Mouse (Mus musculus) cerebellum, adult 2 months (tissue): ENCODE measurements at regions not wholly inside any gene's neighbourhood (a gene's known extent, or its start where the extent isn't known, plus 50 kb on each side); places are given as distances from the start of the nearest gene placed in this dataset.

Experiments
- DNase-seq, 2 experiments: peaks; one replicate each; pipeline ENCODE4 v3.0.0; 2021
- H3K27ac ChIP-seq: fragments of 200-500 bp; 2 replicates; pipeline ENCODE4 v1.5.1; 2012; ENCODE audit warnings: low read length, control low read depth, inconsistent platforms; ENCODE audit not compliant: insufficient read depth
- H3K27me3 ChIP-seq: fragments of 200-500 bp; 2 replicates; pipeline ENCODE4 v1.6.1; 2012; ENCODE audit warnings: inconsistent platforms, mild to moderate bottlenecking, low read length, moderate library complexity; ENCODE audit not compliant: control insufficient read depth, insufficient read depth
- H3K4me1 ChIP-seq: fragments of 200-500 bp; 2 replicates; pipeline ENCODE4 v1.6.1; 2011; ENCODE audit warnings: low read length; ENCODE audit not compliant: control insufficient read depth, insufficient read depth
- H3K4me3 ChIP-seq: fragments of 200-500 bp; replicated peaks from 2 replicates; pipeline ENCODE3; 2011; ENCODE audit warnings: mild to moderate bottlenecking, low read depth, low read length, control low read depth; ENCODE audit not compliant: insufficient read depth
- CTCF ChIP-seq: fragments of 200-500 bp; IDR thresholded peaks from 2 replicates; pipeline ENCODE4 v1.5.1; 2011; ENCODE audit warnings: low read depth, mild to moderate bottlenecking, control low read depth, low read length, moderate library complexity, borderline replicate concordance; ENCODE audit not compliant: insufficient read depth
- POLR2A ChIP-seq: fragments of 200-500 bp; IDR thresholded peaks from 2 replicates; pipeline ENCODE4 v1.6.1; 2011; ENCODE audit warnings: low read length, control low read depth, borderline replicate concordance; ENCODE audit not compliant: insufficient read depth
- WGBS: fragments of 180-500 bp; shearing (Covaris S2); methylation state at CpG from one replicate; pipeline ENCODE4 v1.1.7; 2018; 5-methylcytosine and 5-hydroxymethylcytosine counted together

DNA sequence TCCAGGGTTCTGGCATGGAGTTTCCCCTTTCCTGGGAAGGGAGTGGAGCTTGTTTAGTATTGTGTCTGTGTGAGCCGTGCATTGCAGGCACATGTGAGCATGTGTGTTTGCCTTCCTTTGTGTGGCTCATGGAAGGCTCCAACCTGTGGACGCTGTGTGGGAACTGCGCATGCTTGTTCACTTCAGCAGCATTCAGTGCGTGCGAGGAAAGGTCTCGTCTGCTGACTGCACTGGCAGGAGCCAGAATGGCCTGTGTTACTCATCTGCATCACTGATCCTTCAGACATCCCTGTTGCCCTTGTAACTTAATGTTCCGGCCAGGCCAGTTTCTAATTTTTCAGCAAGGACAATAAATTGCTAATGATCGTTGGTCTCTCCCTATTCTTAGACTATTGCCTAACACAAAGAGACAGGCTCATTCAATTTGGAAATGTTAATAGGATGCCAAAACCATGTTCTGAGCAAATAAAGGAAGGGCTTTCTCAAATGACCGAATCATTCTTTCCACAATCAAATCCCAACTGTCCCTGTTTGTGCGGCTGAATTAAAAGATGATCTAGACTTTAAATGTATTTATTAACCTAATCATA, 167.9 kb upstream of the Npy start:
- TF ChIP-seq POLR2A = no peak
- Histone ChIP-seq H3K4me3 (no peak overlapping the region), H3K27ac (no peak overlapping the region), H3K27me3 (no peaks in the 10 kb centered on the region; the same call in 1 of the 2 replicates), H3K4me1 (no peaks in the 10 kb centered on the region)
- WGBS = 64% methylated on average over 10 of the region's 10 CpGs
- no peak for DNase-seq

DNA sequence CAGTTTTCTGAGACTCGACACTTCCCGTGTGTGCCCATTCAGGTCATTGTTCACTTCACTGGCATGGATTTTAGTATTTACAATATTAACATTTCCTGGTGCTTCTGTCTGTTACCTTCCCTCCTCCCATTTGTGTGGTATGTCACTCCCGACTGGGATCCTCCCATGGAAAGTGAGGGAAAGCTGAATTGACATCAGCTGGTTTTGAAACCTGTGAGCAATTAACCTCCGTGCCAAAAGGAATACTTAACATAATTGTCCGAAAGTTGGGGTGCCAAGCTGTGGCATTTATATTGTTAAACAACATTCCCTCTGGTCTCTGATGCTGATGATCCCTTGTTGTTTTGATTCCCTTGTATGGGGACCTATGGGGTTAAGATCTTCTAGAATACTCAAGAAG, 167.3 kb upstream of the Npy start:
- Histone ChIP-seq H3K27ac (no peak overlapping the region), H3K4me3 (no peak overlapping the region), H3K4me1 (no peaks in the 10 kb centered on the region), H3K27me3 (no peaks in the 10 kb centered on the region; the same call in 1 of the 2 replicates)
- DNase-seq = no peak
- 43% methylated on average over 5 of the region's 5 CpGs for WGBS
- TF ChIP-seq CTCF (no peak), POLR2A (no peak)

DNA sequence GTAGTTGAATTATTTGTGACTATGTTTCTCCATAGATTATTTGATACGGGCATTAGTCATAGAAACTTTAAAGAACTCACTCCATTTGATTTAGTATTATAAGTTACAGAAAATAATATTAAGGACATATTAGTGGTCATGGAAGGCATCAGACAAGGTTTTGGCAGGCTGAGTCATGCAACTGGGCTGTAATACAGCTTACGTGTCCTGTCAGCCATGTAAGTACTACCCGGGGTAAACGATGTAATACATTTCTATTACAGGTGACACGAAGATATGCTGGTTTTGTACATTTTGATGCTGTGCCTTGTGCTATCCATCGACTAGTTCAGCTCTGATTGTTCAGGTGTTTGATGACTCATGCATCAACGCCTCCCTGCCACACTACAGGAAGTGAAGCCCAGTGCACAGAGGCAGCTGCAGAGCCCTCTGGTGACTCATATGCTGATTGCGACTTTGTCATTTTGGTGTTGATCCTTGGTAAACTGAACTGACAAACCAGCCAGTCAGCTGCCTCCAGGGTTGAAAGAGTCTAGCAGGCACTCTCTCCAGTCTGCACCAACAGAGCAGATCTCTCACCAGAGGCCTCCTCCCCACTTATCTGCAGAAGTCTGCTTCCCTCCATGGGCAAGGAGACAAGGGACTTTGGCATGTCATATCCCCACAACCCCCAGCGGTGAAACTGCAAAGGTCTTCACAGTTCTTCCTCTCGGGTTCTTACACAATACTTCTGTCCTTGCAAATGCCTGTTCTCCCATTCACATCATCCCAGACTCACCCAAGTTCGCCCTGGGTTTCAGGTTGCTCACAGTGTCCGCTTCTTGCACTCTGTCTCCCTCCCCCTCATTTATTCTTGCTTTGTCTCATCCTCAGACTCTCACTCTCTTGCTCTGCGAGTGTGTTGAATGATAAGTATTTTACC, 165.9 kb upstream of the Npy start:
- Histone ChIP-seq H3K27me3 (no peaks in the 10 kb centered on the region; the same call in 1 of the 2 replicates), H3K4me3 (no peak overlapping the region), H3K27ac (no peak overlapping the region), H3K4me1 (no peaks in the 10 kb centered on the region)
- TF ChIP-seq CTCF (no peak), POLR2A (no peak)
- 76% methylated on average over 13 of the region's 13 CpGs for WGBS
- DNase-seq = peak in 1 of 2 experiments; percentile 7

DNA sequence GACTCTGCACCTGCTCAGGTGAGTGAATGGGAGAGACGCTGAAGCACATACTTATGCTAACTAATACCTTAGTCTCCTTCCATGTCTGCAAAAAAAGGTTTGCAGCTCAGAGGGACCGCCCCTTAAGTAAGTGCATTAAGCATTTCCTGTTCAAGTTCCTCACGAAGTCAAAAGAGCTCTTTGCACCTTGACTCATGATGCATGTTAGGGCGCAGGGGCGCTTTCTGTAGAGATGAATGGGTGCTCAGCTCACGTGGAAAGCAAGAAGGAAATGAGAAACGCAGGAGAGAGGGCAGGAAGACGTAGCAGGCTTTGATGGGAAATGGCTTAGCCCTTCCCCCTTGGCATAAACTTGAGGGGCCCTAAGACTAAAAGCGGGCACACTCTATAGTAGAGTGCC, 164.5 kb upstream of the Npy start:
- DNase-seq = no peak
- TF ChIP-seq POLR2A (no peak), CTCF (no peak)
- H3K4me1 ChIP-seq = no peaks in the 10 kb centered on the region
- H3K27ac ChIP-seq = no peak overlapping the region
- no peak overlapping the region for H3K4me3 ChIP-seq
- H3K27me3 ChIP-seq = no peaks in the 10 kb centered on the region
- 85% methylated on average over 9 of the region's 9 CpGs for WGBS

DNA sequence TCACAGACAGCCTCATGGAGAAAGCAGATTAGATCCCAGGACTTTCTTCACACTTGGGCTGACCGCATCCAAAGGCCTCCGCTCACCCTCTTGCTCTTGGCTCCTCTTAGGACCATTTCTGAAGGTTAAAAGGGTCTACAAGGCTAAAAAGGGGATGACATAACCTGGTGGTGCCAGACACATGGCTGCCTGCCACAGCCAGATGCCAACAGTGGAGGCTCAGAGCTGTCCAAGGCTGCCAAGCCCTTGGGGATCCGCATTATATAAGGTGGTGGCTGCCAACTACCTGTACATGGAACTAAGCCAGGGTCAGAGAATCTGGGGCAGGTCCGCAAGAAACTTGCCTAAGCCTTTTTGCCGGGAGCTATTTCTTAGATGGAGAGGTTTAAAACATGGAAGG, 151.5 kb upstream of the Npy start:
- 15% methylated on average over 5 of the region's 5 CpGs for WGBS
- Histone ChIP-seq H3K4me3 (no peak overlapping the region), H3K27me3 (no peaks in the 10 kb centered on the region), H3K4me1 (peaks cover 8% of the 10 kb centered on the region), H3K27ac (no peak overlapping the region)
- TF ChIP-seq POLR2A = no peak
- no peak for TF ChIP-seq CTCF
- peak; percentile 66 to 74 for DNase-seq

DNA sequence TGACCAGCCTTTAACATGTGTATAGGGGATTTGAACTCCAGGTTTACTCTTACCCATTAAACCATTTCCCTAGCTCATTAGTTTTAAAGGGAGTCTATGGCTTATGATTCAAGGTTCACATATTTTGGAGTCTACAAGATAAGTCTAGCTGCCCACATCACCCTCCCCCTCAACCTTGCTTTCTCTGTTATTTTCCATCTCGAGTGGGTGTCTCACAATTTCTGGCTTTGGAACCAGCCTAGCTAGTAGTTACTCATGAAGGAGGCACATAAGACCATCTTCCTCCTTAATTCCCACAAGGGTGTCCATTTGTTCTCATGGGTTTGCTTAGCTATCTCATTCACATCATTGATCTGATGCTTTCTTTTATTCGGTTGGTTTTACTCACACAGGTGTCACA, 150.6 kb upstream of the Npy start:
- TF ChIP-seq CTCF (no peak), POLR2A (no peak)
- H3K4me3 ChIP-seq = no peak overlapping the region
- H3K27ac ChIP-seq = no peak overlapping the region
- H3K4me1 ChIP-seq = peaks cover 8% of the 10 kb centered on the region
- WGBS = 94% methylated on average over 2 of the region's 2 CpGs
- H3K27me3 ChIP-seq = no peaks in the 10 kb centered on the region
- DNase-seq = no peak

DNA sequence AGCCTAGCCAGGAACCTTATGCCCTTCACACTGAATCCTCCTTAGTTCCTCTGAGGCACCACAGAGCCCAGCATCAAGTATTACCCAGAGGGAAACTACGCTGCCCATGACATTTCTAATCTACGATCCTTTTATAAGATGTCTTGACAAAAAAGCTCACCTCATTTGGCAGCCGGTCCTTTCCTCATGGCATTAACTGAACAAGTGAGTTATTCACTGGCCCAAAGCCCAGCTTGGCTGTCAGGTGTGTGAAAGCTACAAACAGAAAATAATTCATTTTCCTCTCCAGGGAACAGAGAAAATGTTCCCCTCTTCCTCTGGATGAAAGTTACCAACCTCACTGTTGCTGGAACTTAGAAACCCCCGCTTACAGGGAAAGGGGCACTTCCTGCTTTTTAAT, 135.7 kb upstream of the Npy start:
- no peak for TF ChIP-seq CTCF
- no peak for TF ChIP-seq POLR2A
- 32% methylated on average over 4 of the region's 4 CpGs for WGBS
- no peaks in the 10 kb centered on the region for H3K4me1 ChIP-seq
- H3K27ac ChIP-seq = no peak overlapping the region
- DNase-seq = peak in 1 of 2 experiments; percentile 36
- H3K4me3 ChIP-seq = no peak overlapping the region
- no peaks in the 10 kb centered on the region for H3K27me3 ChIP-seq
